Mouse (Mus musculus): Measurements from ENCODE around the gene Dusp27. TPM values are rescaled to one million over a fixed set of nuclear protein-coding genes. Genes with fewer than 3 reads are reported as not detected.

The Dusp27 gene
- polyA plus RNA-seq, 1 experiment: 0.03 TPM

DNA sequence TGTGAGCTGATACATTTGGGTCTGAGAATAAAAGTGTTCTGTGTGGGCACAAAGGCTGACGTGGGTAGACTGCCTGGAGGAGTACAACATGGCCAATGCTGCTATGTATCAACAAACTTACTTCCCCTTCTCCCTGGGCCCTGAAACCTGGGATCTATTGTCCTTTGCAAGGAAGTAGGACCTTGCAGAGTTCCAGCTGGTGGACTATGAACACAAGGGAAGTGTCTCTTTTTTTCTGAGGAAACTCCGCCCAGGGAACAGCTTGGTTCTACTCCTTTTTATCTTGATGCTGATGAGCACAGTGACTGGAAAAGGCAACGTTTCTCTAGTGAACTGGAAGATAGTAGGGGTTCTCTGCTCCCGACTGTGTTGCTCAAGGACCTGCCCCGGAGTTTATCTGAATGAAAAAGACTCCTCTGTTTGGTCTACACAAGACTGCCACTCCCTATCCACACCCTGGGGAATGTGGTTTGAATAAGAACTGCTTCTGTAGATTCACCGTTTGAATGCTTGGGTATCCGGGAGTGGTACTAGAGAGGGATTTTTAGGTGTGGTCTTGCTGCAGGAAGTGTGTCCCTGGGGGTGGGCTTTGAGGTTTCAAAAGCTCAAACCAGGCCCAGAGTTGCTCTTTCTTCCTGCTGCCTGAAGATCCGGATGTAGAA, 2.7 kb downstream of the Dusp27 start:
- 34% methylated on average over 8 of the region's 8 CpGs for WGBS
- Histone ChIP-seq H3K4me3 (ENCODE audit: low read depth, low read length) (no peak overlapping the region), H3K36me3 (ENCODE audit: control insufficient read depth, insufficient read depth, low read length) (no peaks in the 10 kb centered on the region), H3K27me3 (ENCODE audit: control insufficient read depth, insufficient read depth, low read length) (no peaks in the 10 kb centered on the region), H3K4me1 (ENCODE audit: control insufficient read depth, insufficient read depth, insufficient read length, low read length) (peaks cover 7% of the 10 kb centered on the region; the same call in 1 of the 2 replicates), H3K27ac (ENCODE audit: insufficient read depth, low read depth, low read length) (peak overlapping the region; percentile 38)
- TF ChIP-seq CTCF (IDR thresholded peaks at IDR 0.05; ENCODE audit: extremely low read depth, insufficient read length, insufficient replicate concordance, low read depth, low read length) (no peak), POLR2A (IDR thresholded peaks at IDR 0.05; ENCODE audit: low read depth, low read length) (no peak)

DNA sequence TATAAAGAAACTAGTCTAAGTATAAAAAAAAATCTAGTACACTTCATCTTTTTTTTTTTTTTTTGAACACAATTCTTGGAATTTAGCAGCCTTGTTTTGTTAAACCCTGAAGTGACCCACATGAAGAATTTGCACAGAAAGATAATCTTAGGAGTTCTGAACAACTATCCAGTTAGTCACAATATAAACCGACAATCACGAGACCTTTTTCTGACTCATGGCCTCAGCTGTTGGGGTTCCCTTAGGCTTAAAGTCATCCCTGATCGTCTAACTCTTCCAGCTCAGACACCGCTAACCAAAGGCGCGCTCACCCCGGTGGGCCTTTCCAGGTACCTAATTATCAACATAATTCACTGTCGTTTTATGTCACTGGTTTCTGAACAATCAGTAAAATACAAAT, 4.0 kb downstream of the Dusp27 start:
- Histone ChIP-seq H3K4me1 (ENCODE audit: control insufficient read depth, insufficient read depth, insufficient read length, low read length) (peaks cover 5% of the 10 kb centered on the region; the same call in 1 of the 2 replicates), H3K27me3 (ENCODE audit: control insufficient read depth, insufficient read depth, low read length) (no peaks in the 10 kb centered on the region), H3K4me3 (ENCODE audit: low read depth, low read length) (no peak overlapping the region), H3K27ac (ENCODE audit: insufficient read depth, low read depth, low read length) (no peak overlapping the region), H3K36me3 (ENCODE audit: control insufficient read depth, insufficient read depth, low read length) (no peaks in the 10 kb centered on the region)
- 96% methylated on average over 8 of the region's 8 CpGs for WGBS
- no peak for TF ChIP-seq CTCF (IDR thresholded peaks at IDR 0.05; ENCODE audit: extremely low read depth, insufficient read length, insufficient replicate concordance, low read depth, low read length)
- TF ChIP-seq POLR2A (IDR thresholded peaks at IDR 0.05; ENCODE audit: low read depth, low read length): no peak

DNA sequence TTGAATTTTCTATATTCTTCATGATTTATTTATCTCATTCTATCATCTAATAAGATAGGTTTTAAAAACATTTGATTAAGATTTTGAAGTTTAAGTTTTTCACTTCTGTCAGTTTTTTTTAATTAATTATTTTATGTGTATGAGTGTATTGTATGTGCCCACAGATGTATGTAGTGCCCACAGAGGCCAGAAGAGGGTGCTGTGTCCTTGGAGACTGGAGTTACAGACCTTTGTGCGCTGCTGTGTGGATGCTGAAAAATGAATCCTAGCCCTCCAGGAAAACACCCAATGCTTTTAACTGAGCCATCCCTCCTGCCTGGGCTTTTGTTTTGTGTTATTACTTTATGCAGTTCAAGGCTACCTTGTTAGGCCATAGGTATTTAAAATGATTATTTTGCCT, 4.7 kb downstream of the Dusp27 start:
- 98% methylated on average over 1 of the region's 1 CpGs for WGBS
- Histone ChIP-seq H3K36me3 (ENCODE audit: control insufficient read depth, insufficient read depth, low read length) (no peaks in the 10 kb centered on the region), H3K27me3 (ENCODE audit: control insufficient read depth, insufficient read depth, low read length) (no peaks in the 10 kb centered on the region), H3K27ac (ENCODE audit: insufficient read depth, low read depth, low read length) (no peak overlapping the region), H3K4me1 (ENCODE audit: control insufficient read depth, insufficient read depth, insufficient read length, low read length) (peaks cover 5% of the 10 kb centered on the region; the same call in 1 of the 2 replicates), H3K4me3 (ENCODE audit: low read depth, low read length) (no peak overlapping the region)
- TF ChIP-seq POLR2A (IDR thresholded peaks at IDR 0.05; ENCODE audit: low read depth, low read length) (no peak), CTCF (IDR thresholded peaks at IDR 0.05; ENCODE audit: extremely low read depth, insufficient read length, insufficient replicate concordance, low read depth, low read length) (peak; percentile 25; the same call in 1 of the 2 replicates)

DNA sequence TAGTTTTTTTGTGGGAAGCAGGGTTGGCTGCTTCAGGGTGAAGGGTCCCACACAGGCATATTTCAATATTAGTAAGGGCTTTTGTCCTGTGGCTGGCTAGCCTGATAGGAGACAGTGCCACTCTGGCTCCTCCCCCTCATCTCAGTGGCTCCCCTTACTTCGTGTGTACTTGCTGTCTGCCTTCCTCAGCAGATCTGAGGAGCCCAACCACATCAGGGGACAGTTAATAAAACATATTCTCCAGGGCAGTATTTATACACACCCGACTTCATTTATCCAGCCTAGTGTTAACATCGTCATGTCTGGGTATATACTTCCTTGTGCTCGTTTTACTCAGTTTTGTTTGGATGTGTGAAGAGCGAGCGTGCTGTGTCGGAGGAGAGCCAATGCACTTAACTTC, 5.6 kb downstream of the Dusp27 start:
- Histone ChIP-seq H3K4me3 (ENCODE audit: low read depth, low read length) (no peak overlapping the region), H3K36me3 (ENCODE audit: control insufficient read depth, insufficient read depth, low read length) (no peaks in the 10 kb centered on the region), H3K27ac (ENCODE audit: insufficient read depth, low read depth, low read length) (no peak overlapping the region), H3K4me1 (ENCODE audit: control insufficient read depth, insufficient read depth, insufficient read length, low read length) (peaks cover 5% of the 10 kb centered on the region; the same call in 1 of the 2 replicates), H3K27me3 (ENCODE audit: control insufficient read depth, insufficient read depth, low read length) (no peaks in the 10 kb centered on the region)
- no peak for TF ChIP-seq CTCF (IDR thresholded peaks at IDR 0.05; ENCODE audit: extremely low read depth, insufficient read length, insufficient replicate concordance, low read depth, low read length)
- no peak for TF ChIP-seq POLR2A (IDR thresholded peaks at IDR 0.05; ENCODE audit: low read depth, low read length)
- WGBS: 71% methylated on average over 7 of the region's 7 CpGs

DNA sequence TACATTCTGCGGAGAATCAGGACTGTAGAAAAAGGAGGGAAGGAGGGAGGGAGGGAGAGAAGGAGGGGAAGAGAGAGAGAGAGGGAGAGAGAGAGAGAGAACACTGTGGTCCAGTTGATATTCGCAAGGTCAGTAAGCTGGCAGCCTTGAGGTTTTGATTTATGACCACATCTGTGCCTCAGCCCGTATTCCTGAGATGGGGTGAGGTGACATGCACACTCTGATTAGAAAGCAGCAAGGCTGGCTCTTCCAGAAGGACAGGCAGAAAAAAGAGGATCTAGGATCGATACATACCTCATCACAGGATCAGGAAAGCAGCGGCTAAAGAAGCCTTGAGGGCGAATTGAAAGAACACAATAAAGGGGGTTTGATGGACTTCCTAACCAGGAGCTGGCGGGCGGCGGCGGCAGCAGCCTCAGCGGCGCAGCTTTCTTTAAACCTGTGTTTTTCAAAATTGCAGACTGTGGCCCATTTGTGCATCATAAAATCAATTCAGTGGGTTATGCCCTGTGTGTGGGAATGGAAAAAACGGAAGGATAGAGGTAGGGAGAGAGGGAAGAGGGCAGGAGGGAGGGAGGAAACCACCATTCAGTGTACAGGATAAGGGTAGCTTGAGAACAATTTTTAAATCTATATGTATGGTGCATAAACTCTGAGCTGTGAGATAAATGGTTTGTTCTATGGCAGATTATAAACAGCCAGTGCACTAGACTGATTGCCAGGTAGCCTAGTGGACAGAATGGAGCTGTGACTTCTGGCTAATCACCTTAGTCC, 9.7 kb downstream of the Dusp27 start:
- no peak overlapping the region for H3K27ac ChIP-seq (ENCODE audit: insufficient read depth, low read depth, low read length)
- no peaks in the 10 kb centered on the region for H3K4me1 ChIP-seq (ENCODE audit: control insufficient read depth, insufficient read depth, insufficient read length, low read length)
- WGBS: 73% methylated on average over 13 of the region's 13 CpGs

DNA sequence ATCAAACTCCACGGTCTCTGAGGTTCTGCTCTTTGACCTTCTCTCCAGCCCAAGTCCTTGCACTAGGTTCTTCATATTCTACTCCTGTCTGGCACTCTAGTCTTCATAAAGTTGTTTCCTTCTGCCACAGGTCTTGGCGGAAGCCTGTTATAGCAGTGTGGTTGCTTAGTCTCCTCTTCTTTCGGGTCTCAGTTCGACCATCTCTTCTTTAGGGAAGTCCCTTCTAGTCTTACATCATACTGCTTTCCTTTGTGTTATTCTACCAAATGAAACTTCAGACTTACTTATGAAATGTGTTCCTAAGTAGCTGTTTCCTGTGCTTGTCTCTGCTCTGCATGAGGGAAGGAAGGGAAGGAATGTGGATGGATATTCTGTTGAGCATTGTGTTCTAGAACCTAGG, 12.0 kb downstream of the Dusp27 start:
- WGBS: 80% methylated on average over 4 of the region's 4 CpGs
- Histone ChIP-seq H3K36me3 (ENCODE audit: control insufficient read depth, insufficient read depth, low read length) (no peaks in the 10 kb centered on the region), H3K27ac (ENCODE audit: insufficient read depth, low read depth, low read length) (no peak overlapping the region), H3K4me1 (ENCODE audit: control insufficient read depth, insufficient read depth, insufficient read length, low read length) (no peaks in the 10 kb centered on the region), H3K4me3 (ENCODE audit: low read depth, low read length) (no peak overlapping the region), H3K27me3 (ENCODE audit: control insufficient read depth, insufficient read depth, low read length) (no peaks in the 10 kb centered on the region)
- TF ChIP-seq POLR2A (IDR thresholded peaks at IDR 0.05; ENCODE audit: low read depth, low read length): no peak
- no peak for TF ChIP-seq CTCF (IDR thresholded peaks at IDR 0.05; ENCODE audit: extremely low read depth, insufficient read length, insufficient replicate concordance, low read depth, low read length)

More for the DNA sequence above, 9.7 kb downstream of the Dusp27 start:
- Histone ChIP-seq H3K27me3 (ENCODE audit: control insufficient read depth, insufficient read depth, low read length) (no peaks in the 10 kb centered on the region), H3K4me3 (ENCODE audit: low read depth, low read length) (no peak overlapping the region), H3K36me3 (ENCODE audit: control insufficient read depth, insufficient read depth, low read length) (no peaks in the 10 kb centered on the region)
- TF ChIP-seq POLR2A (IDR thresholded peaks at IDR 0.05; ENCODE audit: low read depth, low read length) (no peak), CTCF (IDR thresholded peaks at IDR 0.05; ENCODE audit: extremely low read depth, insufficient read length, insufficient replicate concordance, low read depth, low read length) (no peak)

DNA sequence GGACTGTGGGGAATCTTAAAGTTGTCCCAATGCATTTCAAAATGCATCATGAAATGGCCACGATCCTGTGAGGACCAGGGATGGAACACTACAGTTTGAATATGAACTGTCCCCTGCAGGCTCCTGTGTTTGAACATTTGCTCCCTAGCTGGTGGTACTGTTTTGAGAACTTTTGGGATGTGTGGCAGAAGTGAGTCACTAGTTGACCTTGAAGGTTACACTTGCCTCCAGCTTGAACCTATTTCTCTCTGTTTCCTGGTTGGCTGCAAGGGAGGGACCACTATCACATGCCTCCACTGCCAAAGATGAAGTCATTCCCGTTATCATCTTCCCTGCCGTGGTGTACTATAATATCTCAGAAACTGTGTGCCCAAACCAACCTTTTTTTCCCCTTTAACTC, 12.7 kb downstream of the Dusp27 start:
- no peaks in the 10 kb centered on the region for H3K27me3 ChIP-seq (ENCODE audit: control insufficient read depth, insufficient read depth, low read length)
- no peaks in the 10 kb centered on the region for H3K36me3 ChIP-seq (ENCODE audit: control insufficient read depth, insufficient read depth, low read length)
- H3K27ac ChIP-seq (ENCODE audit: insufficient read depth, low read depth, low read length): no peak overlapping the region
- no peaks in the 10 kb centered on the region for H3K4me1 ChIP-seq (ENCODE audit: control insufficient read depth, insufficient read depth, insufficient read length, low read length)
- WGBS: 44% methylated on average over 3 of the region's 3 CpGs
- no peak for TF ChIP-seq POLR2A (IDR thresholded peaks at IDR 0.05; ENCODE audit: low read depth, low read length)
- TF ChIP-seq CTCF (IDR thresholded peaks at IDR 0.05; ENCODE audit: extremely low read depth, insufficient read length, insufficient replicate concordance, low read depth, low read length): no peak
- H3K4me3 ChIP-seq (ENCODE audit: low read depth, low read length): no peak overlapping the region

Measured in small intestine, adult 2 months (tissue).